Mouse (Mus musculus): ENCODE data around the gene Ahdc1. TPM values are rescaled to one million over a fixed set of nuclear protein-coding genes. Genes with fewer than 3 reads are reported as not detected.

Ahdc1 gene
- 6.3 and 8.5 TPM in 2 replicates for polyA plus RNA-seq (2015; fragmentation: Nextera tagmentation; extraction: Ambion mirVana)

DNA sequence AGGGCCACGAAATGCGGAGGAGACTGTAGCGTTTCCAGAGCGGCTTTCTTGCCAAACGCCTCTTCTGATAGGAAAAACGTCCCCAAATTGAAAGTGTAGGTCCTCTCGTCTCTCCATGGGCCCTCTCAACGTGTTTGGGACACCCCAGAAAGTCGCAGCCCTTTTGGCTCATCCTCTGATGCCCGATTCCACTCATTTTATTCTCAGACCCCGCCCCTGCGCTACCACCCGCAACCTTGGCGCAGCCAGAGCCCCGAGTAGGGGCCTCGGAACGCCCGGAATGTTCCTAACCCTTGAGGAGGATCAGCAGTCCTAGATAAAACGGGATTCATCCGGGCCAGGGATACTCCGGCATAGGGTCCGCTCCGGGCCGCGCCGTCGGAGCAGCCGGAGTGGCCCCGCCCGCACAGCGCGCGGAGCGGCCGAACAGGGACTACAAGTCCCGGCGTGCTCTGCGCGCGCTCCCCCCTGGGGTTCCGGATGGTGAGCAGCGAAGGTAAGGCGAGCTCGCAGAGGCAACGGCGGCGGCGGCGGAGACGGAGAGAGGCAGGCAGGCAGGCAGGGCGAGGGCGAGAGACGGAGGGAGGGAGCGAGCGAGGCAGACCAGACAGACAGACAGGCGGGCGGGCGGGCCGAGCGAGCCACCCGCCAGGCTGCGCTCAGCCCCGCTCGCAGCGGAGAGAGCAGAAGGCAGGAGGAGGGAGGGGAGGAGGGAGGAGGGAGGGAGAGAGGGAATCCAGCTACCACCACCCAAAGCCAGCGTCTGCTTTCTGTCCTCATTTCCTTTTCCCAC is at the start of gene Ahdc1:
TSS of gene Ahdc1 (plus strand) at position 233 of the 793 bp plus-strand sequence.
- no peaks in the 10 kb centered on the region for H3K36me3 ChIP-seq

DNA sequence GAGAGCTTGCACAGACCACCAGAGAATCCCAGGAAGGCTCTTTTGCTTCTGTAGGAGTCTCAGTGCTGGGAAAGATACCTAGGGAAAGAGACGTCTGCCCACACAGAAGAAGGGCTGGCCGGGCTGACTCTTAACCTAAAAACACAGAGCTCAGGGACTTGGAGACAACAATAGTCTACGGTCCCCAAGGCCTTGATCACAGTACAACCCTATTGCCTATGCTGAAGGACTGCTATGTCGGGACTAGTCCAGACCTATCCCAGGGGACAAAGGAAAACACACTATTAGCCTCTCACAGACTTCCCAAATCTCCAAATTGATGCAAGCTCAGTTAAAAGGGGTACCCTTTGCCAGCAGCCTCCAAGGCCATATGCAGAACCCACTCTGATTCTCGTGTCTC is 49.2 kb upstream of the Ahdc1 start:
- no peak overlapping the region for H3K9ac ChIP-seq
- no peaks in the 10 kb centered on the region for H3K27me3 ChIP-seq
- WGBS: 76% methylated on average over 5 of the region's 5 CpGs
- ATAC-seq (replicated peaks; ENCODE audit: insufficient number of reproducible peaks, insufficient read depth, low FRiP score, low read depth): no peak
- no peak overlapping the region for H3K4me3 ChIP-seq
- H3K27ac ChIP-seq: peak overlapping the region; percentile 93
- H3K36me3 ChIP-seq: no peaks in the 10 kb centered on the region
- H3K4me1 ChIP-seq (replicated peaks): peaks cover 37% of the 10 kb centered on the region
- no peak overlapping the region for H3K4me2 ChIP-seq
- no peaks in the 10 kb centered on the region for H3K9me3 ChIP-seq (replicated peaks)

More for the DNA sequence above, at the start of gene Ahdc1:
- Histone ChIP-seq H3K27ac (peak within 1 kb of the TSS; percentile 97), H3K9ac (peak within 1 kb of the TSS; percentile 100), H3K27me3 (peaks cover 11% of the 10 kb centered on the region; the same call in 1 of the 2 replicates), H3K4me1 (replicated peaks) (peaks cover 56% of the 10 kb centered on the region), H3K4me3 (peak within 1 kb of the TSS; percentile 92), H3K9me3 (replicated peaks) (no peaks in the 10 kb centered on the region), H3K4me2 (peak within 1 kb of the TSS; percentile 90)
- under 1% methylated on average over 66 of the region's 66 CpGs for WGBS
- peak; percentile 83 for ATAC-seq (replicated peaks; ENCODE audit: insufficient number of reproducible peaks, insufficient read depth, low FRiP score, low read depth)

DNA sequence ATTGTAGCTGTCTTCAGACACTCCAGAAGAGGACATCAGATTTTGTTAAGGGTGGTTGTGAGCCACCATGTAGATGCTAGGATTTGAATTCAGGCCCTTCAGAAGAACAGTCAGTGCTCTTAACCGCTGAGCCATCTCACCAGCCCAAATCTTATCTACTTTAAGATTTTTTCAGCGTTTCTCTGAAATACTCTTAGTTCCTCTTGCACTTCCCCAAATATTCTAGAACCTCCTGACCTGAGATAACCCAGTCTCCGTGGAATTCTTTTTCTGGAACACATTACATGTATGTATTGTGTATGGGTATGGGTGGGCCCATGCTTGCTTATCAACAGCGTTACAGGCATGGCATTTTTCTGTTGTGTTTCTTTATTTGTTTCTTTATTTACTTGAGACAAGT is 48.4 kb upstream of the Ahdc1 start:
- no peak for ATAC-seq (replicated peaks; ENCODE audit: insufficient number of reproducible peaks, insufficient read depth, low FRiP score, low read depth)
- Histone ChIP-seq H3K4me1 (replicated peaks) (peaks cover 44% of the 10 kb centered on the region), H3K27me3 (no peaks in the 10 kb centered on the region), H3K9me3 (replicated peaks) (no peaks in the 10 kb centered on the region), H3K9ac (no peak overlapping the region), H3K4me2 (no peak overlapping the region), H3K27ac (no peak overlapping the region), H3K36me3 (no peaks in the 10 kb centered on the region), H3K4me3 (no peak overlapping the region)
- WGBS: 78% methylated on average over 4 of the region's 4 CpGs

DNA sequence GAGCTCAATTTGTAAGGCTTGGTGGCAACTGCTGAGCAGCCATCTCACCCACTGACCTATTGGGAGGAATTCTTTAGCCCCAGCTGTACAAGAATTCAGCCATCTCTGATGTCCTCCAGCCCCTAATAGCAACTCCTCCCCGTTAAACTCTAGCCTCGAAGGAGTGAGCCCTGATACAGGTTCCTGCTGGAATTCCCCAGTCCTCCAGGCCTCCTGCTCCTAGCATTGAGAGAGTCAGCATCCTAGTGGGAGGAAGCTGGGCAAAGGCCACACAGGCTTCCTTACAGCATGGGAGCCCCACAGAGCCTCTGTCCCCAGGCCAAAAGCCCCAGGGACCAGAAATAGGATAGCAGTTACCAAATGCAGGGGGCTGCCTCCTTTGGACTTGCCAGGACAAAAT is 47.6 kb upstream of the Ahdc1 start:
- Histone ChIP-seq H3K4me3 (no peak overlapping the region), H3K9me3 (replicated peaks) (no peaks in the 10 kb centered on the region), H3K27ac (no peak overlapping the region), H3K4me1 (replicated peaks) (peaks cover 51% of the 10 kb centered on the region), H3K9ac (no peak overlapping the region), H3K4me2 (no peak overlapping the region), H3K27me3 (no peaks in the 10 kb centered on the region), H3K36me3 (no peaks in the 10 kb centered on the region)
- 40% methylated on average over 2 of the region's 2 CpGs for WGBS
- ATAC-seq (replicated peaks; ENCODE audit: insufficient number of reproducible peaks, insufficient read depth, low FRiP score, low read depth): no peak

DNA sequence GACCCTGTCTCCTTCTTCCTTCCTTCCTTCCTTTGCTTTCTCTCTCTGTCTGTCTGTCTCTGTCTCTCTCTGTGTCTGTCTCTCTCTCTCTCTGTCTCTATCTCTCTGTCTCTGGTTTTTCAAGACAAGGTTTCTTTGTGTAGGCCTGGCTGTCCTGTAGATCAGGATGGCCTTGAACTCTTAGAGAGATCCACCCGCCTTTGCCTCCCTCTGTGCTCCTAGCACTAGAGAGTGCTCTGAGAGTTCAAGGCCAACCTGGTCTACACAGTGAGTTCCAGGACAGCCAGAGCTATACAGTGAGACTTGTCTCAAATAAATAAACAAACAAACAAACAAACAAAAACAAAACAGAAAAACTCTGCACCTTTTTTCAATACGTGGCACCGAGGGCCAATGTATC is 47.0 kb upstream of the Ahdc1 start:
- Histone ChIP-seq H3K27ac (no peak overlapping the region), H3K27me3 (no peaks in the 10 kb centered on the region), H3K4me3 (no peak overlapping the region), H3K4me2 (no peak overlapping the region), H3K9ac (no peak overlapping the region), H3K36me3 (no peaks in the 10 kb centered on the region), H3K4me1 (replicated peaks) (peaks cover 46% of the 10 kb centered on the region), H3K9me3 (replicated peaks) (no peaks in the 10 kb centered on the region)
- ATAC-seq (replicated peaks; ENCODE audit: insufficient number of reproducible peaks, insufficient read depth, low FRiP score, low read depth): no peak
- WGBS: 54% methylated on average over 3 of the region's 3 CpGs

DNA sequence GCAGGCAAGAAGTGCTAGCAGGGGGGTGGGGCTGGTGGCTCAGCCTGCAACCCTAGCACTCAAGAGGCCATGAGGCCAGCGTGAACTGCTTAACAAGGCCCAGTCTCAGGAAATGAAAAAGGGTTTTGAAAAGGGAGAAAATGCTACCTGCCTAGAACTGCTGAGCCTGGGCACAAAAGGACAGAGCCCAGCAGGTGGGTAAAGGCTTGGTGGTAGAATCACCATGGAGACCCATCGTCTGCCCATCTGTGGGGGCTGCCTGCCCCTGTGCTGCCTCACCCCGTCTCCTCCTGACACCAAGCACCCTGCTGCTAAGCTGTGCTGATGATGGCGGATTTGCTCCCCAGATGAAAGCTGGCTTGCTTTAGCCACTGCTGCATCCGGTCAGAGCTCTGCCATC is 46.6 kb upstream of the Ahdc1 start:
- no peaks in the 10 kb centered on the region for H3K36me3 ChIP-seq
- WGBS: 67% methylated on average over 5 of the region's 5 CpGs
- no peak overlapping the region for H3K4me3 ChIP-seq
- no peaks in the 10 kb centered on the region for H3K27me3 ChIP-seq
- ATAC-seq (replicated peaks; ENCODE audit: insufficient number of reproducible peaks, insufficient read depth, low FRiP score, low read depth): no peak
- peaks cover 42% of the 10 kb centered on the region for H3K4me1 ChIP-seq (replicated peaks)
- no peak overlapping the region for H3K9ac ChIP-seq
- H3K4me2 ChIP-seq: no peak overlapping the region
- no peaks in the 10 kb centered on the region for H3K9me3 ChIP-seq (replicated peaks)
- H3K27ac ChIP-seq: no peak overlapping the region

DNA sequence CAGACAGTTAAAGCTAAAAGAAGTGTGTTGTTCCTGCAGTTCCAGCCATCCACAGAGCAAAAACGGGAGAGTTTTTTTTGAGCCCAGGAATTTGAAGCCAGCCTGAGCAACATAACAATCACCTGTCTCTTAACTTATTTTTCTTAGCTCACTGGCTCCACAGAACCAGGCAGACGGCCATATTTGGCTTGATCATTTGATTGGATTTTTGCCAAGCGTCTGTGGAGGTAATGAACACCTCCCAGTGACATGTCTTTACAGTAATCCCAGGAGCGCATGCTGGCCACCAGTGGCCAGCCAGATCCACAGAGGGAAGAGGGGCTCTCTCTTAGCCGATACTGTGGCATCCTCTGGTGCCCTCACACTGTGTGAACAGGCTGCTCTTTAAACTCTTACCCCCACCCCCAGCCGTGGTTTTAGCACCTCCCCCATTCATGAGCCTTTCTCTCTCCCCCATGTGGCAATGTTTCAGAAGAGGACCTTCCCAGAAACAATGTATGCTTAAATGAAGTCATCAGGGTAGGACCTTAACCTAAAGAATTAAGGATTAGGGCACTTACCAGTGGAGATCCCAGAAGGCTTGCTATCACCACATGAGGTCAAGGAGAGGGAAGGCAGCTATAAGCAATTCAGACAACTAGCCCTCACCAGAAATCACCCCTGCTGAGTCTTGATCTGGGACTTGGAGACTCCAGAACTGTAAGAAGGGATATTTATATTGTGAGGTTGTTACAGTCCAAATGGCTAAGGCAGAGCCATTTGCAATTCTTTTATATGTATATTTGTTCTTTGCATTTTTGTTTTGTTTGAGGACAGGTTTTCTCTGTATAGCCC is 42.7 kb upstream of the Ahdc1 start:
- H3K27me3 ChIP-seq: no peaks in the 10 kb centered on the region
- no peak for ATAC-seq (replicated peaks; ENCODE audit: insufficient number of reproducible peaks, insufficient read depth, low FRiP score, low read depth)
- 31% methylated on average over 6 of the region's 6 CpGs for WGBS
- H3K9ac ChIP-seq: no peak overlapping the region
- no peak overlapping the region for H3K27ac ChIP-seq
- H3K9me3 ChIP-seq (replicated peaks): no peaks in the 10 kb centered on the region
- no peak overlapping the region for H3K4me3 ChIP-seq
- H3K4me1 ChIP-seq (replicated peaks): peaks cover 23% of the 10 kb centered on the region
- no peak overlapping the region for H3K4me2 ChIP-seq
- no peaks in the 10 kb centered on the region for H3K36me3 ChIP-seq

DNA sequence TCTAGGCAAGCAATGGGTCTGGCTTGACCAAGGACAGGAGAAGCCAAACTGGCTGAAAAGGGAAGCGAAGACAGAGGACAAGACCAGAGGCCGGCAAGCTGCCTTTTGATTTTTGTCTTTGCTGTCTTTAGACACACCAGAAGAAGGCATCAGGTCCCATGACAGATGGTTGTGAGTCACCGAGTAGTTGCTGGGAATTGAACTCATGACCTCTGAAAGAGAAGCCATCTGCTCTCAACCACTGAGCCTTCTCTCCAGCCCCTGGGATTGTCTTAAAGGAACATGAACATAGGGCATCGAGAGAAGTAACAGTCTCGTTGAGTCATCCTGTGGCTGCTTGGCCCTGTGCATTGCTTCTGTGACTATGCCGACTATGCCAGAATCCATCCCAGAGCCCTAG is 39.5 kb upstream of the Ahdc1 start:
- WGBS: 75% methylated on average over 6 of the region's 6 CpGs
- Histone ChIP-seq H3K4me3 (no peak overlapping the region), H3K27ac (no peak overlapping the region), H3K9me3 (replicated peaks) (no peaks in the 10 kb centered on the region), H3K4me1 (replicated peaks) (peaks cover 42% of the 10 kb centered on the region), H3K27me3 (peaks cover 18% of the 10 kb centered on the region), H3K4me2 (no peak overlapping the region), H3K36me3 (no peaks in the 10 kb centered on the region), H3K9ac (no peak overlapping the region)
- no peak for ATAC-seq (replicated peaks; ENCODE audit: insufficient number of reproducible peaks, insufficient read depth, low FRiP score, low read depth)

DNA sequence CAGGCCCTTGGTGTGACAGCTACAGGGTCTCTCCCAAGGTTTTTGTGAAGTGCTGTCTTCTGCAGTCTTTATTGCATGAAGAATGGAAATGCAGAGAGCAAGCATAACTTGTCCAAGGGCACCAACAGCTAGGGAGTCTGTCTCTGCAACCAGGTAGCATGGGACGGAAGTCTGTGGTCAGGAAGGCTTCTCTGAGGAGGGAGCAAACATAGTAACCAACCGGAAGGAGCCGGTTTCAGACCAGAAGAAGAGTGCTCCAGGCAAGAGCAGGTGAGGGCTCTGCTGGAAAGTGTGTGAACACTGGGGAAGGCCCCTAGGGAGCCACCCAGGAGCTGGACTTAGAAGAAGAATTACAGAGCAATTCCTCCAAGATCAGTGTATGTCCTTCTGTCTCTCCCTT is 39.0 kb upstream of the Ahdc1 start:
- H3K9me3 ChIP-seq (replicated peaks): no peaks in the 10 kb centered on the region
- no peak overlapping the region for H3K4me2 ChIP-seq
- no peak overlapping the region for H3K4me3 ChIP-seq
- no peak overlapping the region for H3K9ac ChIP-seq
- H3K27ac ChIP-seq: no peak overlapping the region
- peaks cover 18% of the 10 kb centered on the region for H3K27me3 ChIP-seq
- WGBS: 57% methylated on average over 3 of the region's 3 CpGs
- no peaks in the 10 kb centered on the region for H3K36me3 ChIP-seq
- peaks cover 40% of the 10 kb centered on the region for H3K4me1 ChIP-seq (replicated peaks)
- ATAC-seq (replicated peaks; ENCODE audit: insufficient number of reproducible peaks, insufficient read depth, low FRiP score, low read depth): no peak

DNA sequence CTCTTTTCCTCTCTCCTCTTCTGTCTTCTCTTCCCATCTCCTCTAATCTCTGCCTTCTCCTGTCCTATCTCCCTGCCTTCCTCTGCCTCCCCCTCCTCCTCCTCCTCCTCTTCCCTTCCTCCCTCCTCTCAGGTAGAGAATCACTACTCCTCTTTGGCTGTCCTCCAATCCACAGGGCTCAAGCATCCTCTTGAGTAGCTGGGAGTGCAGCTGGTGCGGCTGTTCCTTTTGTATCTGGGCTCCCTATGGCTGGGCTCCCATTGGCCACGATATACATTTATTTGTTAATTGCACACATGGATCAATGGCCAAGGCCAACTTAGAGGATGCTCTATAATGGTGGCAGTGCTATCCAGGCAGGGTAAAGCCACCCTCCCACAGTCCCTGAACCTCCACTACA is 38.5 kb upstream of the Ahdc1 start:
- 35% methylated on average over 2 of the region's 2 CpGs for WGBS
- no peak for ATAC-seq (replicated peaks; ENCODE audit: insufficient number of reproducible peaks, insufficient read depth, low FRiP score, low read depth)
- no peak overlapping the region for H3K27ac ChIP-seq
- peaks cover 36% of the 10 kb centered on the region for H3K4me1 ChIP-seq (replicated peaks)
- no peak overlapping the region for H3K4me2 ChIP-seq
- peaks cover 18% of the 10 kb centered on the region for H3K27me3 ChIP-seq
- no peak overlapping the region for H3K9ac ChIP-seq
- no peaks in the 10 kb centered on the region for H3K36me3 ChIP-seq
- H3K4me3 ChIP-seq: no peak overlapping the region
- no peaks in the 10 kb centered on the region for H3K9me3 ChIP-seq (replicated peaks)

DNA sequence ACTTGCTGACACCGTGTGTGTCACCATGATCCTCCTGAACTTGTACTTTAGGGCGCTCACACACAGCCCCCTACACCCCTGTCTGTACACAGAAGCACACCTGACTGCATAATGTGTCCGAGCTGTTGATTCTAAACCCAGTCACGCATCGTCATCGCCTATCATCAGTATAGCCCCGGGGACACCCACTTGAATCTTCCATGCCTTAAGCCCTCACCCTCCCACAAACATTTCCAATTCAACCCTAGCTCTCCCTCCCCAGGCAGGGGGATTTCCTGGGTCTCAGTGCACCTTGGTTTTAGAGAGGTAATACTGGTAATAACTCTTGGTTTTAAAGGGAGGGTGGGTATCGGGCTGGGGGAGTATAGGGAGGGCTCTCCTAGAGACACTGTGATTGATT is 37.9 kb upstream of the Ahdc1 start:
- Histone ChIP-seq H3K27me3 (peaks cover 18% of the 10 kb centered on the region), H3K9ac (no peak overlapping the region), H3K9me3 (replicated peaks) (no peaks in the 10 kb centered on the region), H3K4me1 (replicated peaks) (peaks cover 29% of the 10 kb centered on the region), H3K27ac (no peak overlapping the region), H3K36me3 (no peaks in the 10 kb centered on the region), H3K4me3 (no peak overlapping the region), H3K4me2 (no peak overlapping the region)
- no peak for ATAC-seq (replicated peaks; ENCODE audit: insufficient number of reproducible peaks, insufficient read depth, low FRiP score, low read depth)
- 63% methylated on average over 8 of the region's 8 CpGs for WGBS
